Mouse (Mus musculus) CH12.LX (cell line): ENCODE data around the gene Fosl2. TPM values are rescaled to one million over a fixed set of nuclear protein-coding genes. Genes with fewer than 3 reads are reported as not detected.

Source experiments
- DNase-seq: peaks from one replicate; pipeline ENCODE4 v3.0.0-alpha.2; 2013; ENCODE audit errors: extremely low read depth
- H3K27ac ChIP-seq: 2 replicates; pipeline ENCODE4 v1.5.1; 2012; ENCODE audit warnings: low read depth, mild to moderate bottlenecking, control low read depth, moderate library complexity; ENCODE audit not compliant: insufficient read depth
- H3K27me3 ChIP-seq: replicated peaks from 2 replicates; pipeline ENCODE3; 2012; ENCODE audit warnings: inconsistent platforms
- H3K36me3 ChIP-seq, 2 experiments: replicated peaks in 1 of 2; 2 replicates each; pipeline versions ENCODE3 to v1.6.1; 2012; ENCODE audit warnings: inconsistent platforms in 1 of 2, low read length in 1 of 2, mild to moderate bottlenecking in 1 of 2, mixed read lengths in 1 of 2, moderate library complexity in 1 of 2; ENCODE audit not compliant: control insufficient read depth in 1 of 2, insufficient read depth in 1 of 2
- H3K4me1 ChIP-seq, 2 experiments: 2 replicates each; pipeline ENCODE4 v1.6.1; 2012; ENCODE audit warnings: inconsistent platforms in 1 of 2, moderate library complexity in 1 of 2; ENCODE audit not compliant: insufficient read depth in 2 of 2, control insufficient read depth in 1 of 2
- H3K4me2 ChIP-seq: 2 replicates; pipeline ENCODE4 v1.6.1; 2012; ENCODE audit warnings: low read depth, mild to moderate bottlenecking, control low read depth; ENCODE audit not compliant: poor library complexity, insufficient read depth, severe bottlenecking
- H3K4me3 ChIP-seq, 3 experiments: fragments of 150-350 bp in 1 of 3; sonication (generic) in 1 of 3; replicated peaks in 1 of 3; 2 replicates each; pipeline versions ENCODE3 to v1.5.1; 2011 to 2012; ENCODE audit warnings: low read depth in 2 of 3, low read length in 2 of 3, mild to moderate bottlenecking in 2 of 3, moderate library complexity in 2 of 3, control low read depth in 1 of 3, improper control_type of control experiment in 1 of 3, inconsistent platforms in 1 of 3, mixed read lengths in 1 of 3; ENCODE audit not compliant: poor library complexity in 1 of 3
- H3K79me2 ChIP-seq: replicated peaks from 2 replicates; pipeline ENCODE4 v1.6.1; 2012; ENCODE audit warnings: mild to moderate bottlenecking, moderate library complexity; ENCODE audit not compliant: control insufficient read depth, poor library complexity, insufficient read depth, severe bottlenecking; ENCODE audit errors: extremely low read depth
- H3K9ac ChIP-seq: 2 replicates; pipeline ENCODE4 v1.6.1; 2012; ENCODE audit warnings: low read depth, mild to moderate bottlenecking, control low read depth, moderate library complexity; ENCODE audit not compliant: insufficient read depth
- H3K9me3 ChIP-seq: replicated peaks from 2 replicates; pipeline ENCODE3; 2012; ENCODE audit warnings: low read length, inconsistent platforms, mixed read lengths
- BHLHE40 ChIP-seq: IDR thresholded peaks from 2 replicates; pipeline ENCODE4 v1.6.1; 2011; ENCODE audit warnings: mild to moderate bottlenecking, low read depth, low read length, improper control_type of control experiment
- CHD2 ChIP-seq: IDR thresholded peaks from 2 replicates; pipeline ENCODE4 v1.6.1; 2011; ENCODE audit warnings: low read length, improper control_type of control experiment
- E2F4 ChIP-seq: IDR thresholded peaks from 2 replicates; pipeline ENCODE4 v1.6.1; 2011; ENCODE audit warnings: low read depth, low read length, improper control_type of control experiment; ENCODE audit not compliant: insufficient replicate concordance
- MEF2A ChIP-seq: IDR thresholded peaks from 2 replicates; pipeline ENCODE4 v1.6.1; 2014; ENCODE audit warnings: low read depth, mild to moderate bottlenecking, inconsistent platforms, low read length, improper control_type of control experiment, borderline replicate concordance
- MYC ChIP-seq: IDR thresholded peaks from 2 replicates; pipeline ENCODE4 v1.6.1; 2011; ENCODE audit warnings: low read depth, mild to moderate bottlenecking, improper control_type of control experiment, low read length
- NELFE ChIP-seq: IDR thresholded peaks from 2 replicates; pipeline ENCODE4 v1.6.1; 2011; ENCODE audit warnings: low read depth, low read length, improper control_type of control experiment
- NRF1 ChIP-seq: IDR thresholded peaks from 2 replicates; pipeline ENCODE4 v1.6.1; 2014; ENCODE audit warnings: low read depth, mild to moderate bottlenecking, inconsistent platforms, low read length, improper control_type of control experiment, moderate library complexity
- PAX5 ChIP-seq: IDR thresholded peaks from 2 replicates; pipeline ENCODE4 v1.6.1; 2012; ENCODE audit warnings: low read length, inconsistent platforms, mixed read lengths
- POLR2A ChIP-seq: IDR thresholded peaks from 2 replicates; pipeline ENCODE4 v1.6.1; 2011; ENCODE audit warnings: low read depth, mild to moderate bottlenecking, improper control_type of control experiment, low read length
- POLR2AphosphoS2 ChIP-seq: IDR thresholded peaks from 2 replicates; pipeline ENCODE4 v1.6.1; 2011; ENCODE audit warnings: low read depth, low read length, improper control_type of control experiment
- SMC3 ChIP-seq: IDR thresholded peaks from 2 replicates; pipeline ENCODE4 v1.6.1; 2011; ENCODE audit warnings: low read depth, low read length, improper control_type of control experiment
- TCF12 ChIP-seq: IDR thresholded peaks from 2 replicates; pipeline ENCODE4 v1.6.1; 2014; ENCODE audit warnings: low read depth, mild to moderate bottlenecking, inconsistent platforms, low read length, improper control_type of control experiment
- USF1 ChIP-seq: IDR thresholded peaks from 2 replicates; pipeline ENCODE4 v1.6.1; 2014; ENCODE audit warnings: low read depth, mild to moderate bottlenecking, inconsistent platforms, low read length, improper control_type of control experiment
- USF2 ChIP-seq: conservative IDR thresholded peaks from 2 replicates; pipeline ENCODE4 v1.6.1; 2011; ENCODE audit warnings: low read depth, low read length, improper control_type of control experiment
- ZMIZ1 ChIP-seq: IDR thresholded peaks from 2 replicates; pipeline ENCODE4 v1.6.1; 2012; ENCODE audit warnings: low read depth, mild to moderate bottlenecking, inconsistent platforms, low read length, improper control_type of control experiment
- ZNF384 ChIP-seq: IDR thresholded peaks from 2 replicates; pipeline ENCODE4 v1.6.1; 2012; ENCODE audit warnings: low read depth, low read length, improper control_type of control experiment, inconsistent platforms
- dilution Hi-C: fragments of 300-500 bp; cut with MboI; formaldehyde crosslinking; loops from 2 replicates; pipeline ENCODE4 v1.14.3; 2020; ENCODE audit warnings: low sequenced_read_pairs; ENCODE audit not compliant: extremely low pct_unique_long_range_greater_than_20kb, extremely low pct_ligation_motif_present
- in situ Hi-C: fragments of 300-500 bp; cut with MboI; formaldehyde crosslinking; loops from 3 replicates; pipeline ENCODE4 v1.14.3; 2019; ENCODE audit warnings: low sequenced_read_pairs, low pct_ligation_motif_present, low pct_unique_long_range_greater_than_20kb, mixed read lengths
- polyA plus RNA-seq: library from polyadenylated mRNA; unstranded; fragments of >175 nt; gene quantifications from 2 replicates; pipeline ENCODE4 v1.2.1, GENCODE M21; 2012; ENCODE audit warnings: low read depth; ENCODE audit not compliant: insufficient read length
- total RNA-seq, 2 experiments: library from RNA; depleted of rRNA; stranded (reverse); fragments of 300-350 nt in 1 of 2; fragments of >200 nt in 1 of 2; gene quantifications; 2 replicates each; pipeline ENCODE4 v1.2.3; 2012 to 2014

Fosl2 gene
- total and polyA plus RNA-seq, 3 experiments: 0.23 to 0.91 (median 0.59) TPM

DNA sequence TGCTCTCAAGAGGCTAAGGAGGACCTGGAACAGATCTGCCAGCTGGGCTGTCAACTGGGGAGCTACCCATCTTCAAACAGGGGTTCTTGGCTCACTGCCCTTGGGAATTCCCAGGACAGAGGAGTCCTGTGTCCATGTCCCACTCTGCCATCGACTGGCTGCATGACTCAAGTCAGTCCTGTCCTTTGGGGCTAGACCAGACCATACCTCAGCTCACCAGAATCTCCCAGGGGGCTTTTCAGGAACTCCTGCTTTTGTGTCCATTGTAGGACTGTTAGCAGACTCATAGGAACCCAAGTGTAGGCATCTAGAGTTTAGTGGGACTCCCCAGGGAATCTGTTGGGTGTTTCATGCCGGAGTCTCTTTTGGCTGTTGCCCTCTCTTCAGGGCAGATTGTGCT lies 49.6 kb upstream of the Fosl2 start:
- no peaks in the 10 kb centered on the region for H3K79me2 ChIP-seq
- H3K36me3 ChIP-seq: peaks cover 0 to 12% of the 10 kb centered on the region in 2 experiments
- H3K4me2 ChIP-seq: no peak overlapping the region
- TF ChIP-seq USF2: no peak
- TF ChIP-seq MEF2A: no peak
- TF ChIP-seq SMC3: no peak
- no peak for TF ChIP-seq MYC
- TF ChIP-seq NELFE: no peak
- no peak for TF ChIP-seq USF1
- TF ChIP-seq BHLHE40: no peak
- no peak for TF ChIP-seq POLR2A
- H3K27ac ChIP-seq: no peak overlapping the region
- no peaks in the 10 kb centered on the region for H3K9me3 ChIP-seq
- peak; percentile 28 for DNase-seq
- peaks cover 12 to 31% of the 10 kb centered on the region in 2 experiments for H3K4me1 ChIP-seq
- no peak overlapping the region for H3K9ac ChIP-seq
- in situ Hi-C loops: no loop called here
- no peaks in the 10 kb centered on the region for H3K27me3 ChIP-seq
- dilution Hi-C loops: no loop called here
- H3K4me3 ChIP-seq: no peak overlapping the region

DNA sequence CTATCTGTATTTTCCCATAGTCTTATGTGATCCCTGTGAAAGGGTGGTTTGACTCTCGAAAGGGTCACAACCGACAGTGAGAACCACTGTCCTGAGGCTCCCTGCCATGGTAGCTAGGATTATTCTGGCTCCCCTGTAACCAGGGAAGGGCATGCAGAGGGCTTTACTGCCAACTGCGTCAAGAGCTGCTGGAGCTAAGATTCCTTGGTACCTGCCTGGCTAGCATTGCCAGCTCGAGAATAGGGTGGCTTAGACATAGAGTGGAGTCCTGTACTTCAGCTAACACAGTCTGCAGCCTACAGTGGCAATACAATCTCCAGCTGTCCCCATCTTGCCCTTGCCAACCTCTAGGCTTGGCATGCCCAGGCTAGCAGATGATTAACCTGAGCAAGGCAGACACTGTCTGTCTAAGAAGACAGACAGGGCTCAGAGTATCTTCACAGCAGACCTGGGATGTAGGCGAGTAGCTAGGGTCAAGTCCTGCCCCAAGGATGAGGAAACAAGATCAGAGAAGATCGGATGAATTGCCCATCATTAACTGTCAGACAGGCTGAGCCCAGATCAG lies 49.0 kb upstream of the Fosl2 start:
- Histone ChIP-seq H3K36me3 (peaks cover 0 to 12% of the 10 kb centered on the region in 2 experiments), H3K4me3 (no peak overlapping the region), H3K4me1 (peaks cover 12 to 31% of the 10 kb centered on the region in 2 experiments), H3K4me2 (no peak overlapping the region), H3K27me3 (no peaks in the 10 kb centered on the region), H3K27ac (no peak overlapping the region), H3K9me3 (no peaks in the 10 kb centered on the region), H3K9ac (no peak overlapping the region), H3K79me2 (no peaks in the 10 kb centered on the region)
- dilution Hi-C loops: no loop called here
- no peak for TF ChIP-seq NRF1
- TF ChIP-seq TCF12: no peak
- TF ChIP-seq ZNF384: no peak
- no peak for TF ChIP-seq NELFE
- TF ChIP-seq CHD2: no peak
- no peak for TF ChIP-seq E2F4
- TF ChIP-seq SMC3: no peak
- TF ChIP-seq PAX5: no peak
- no peak for TF ChIP-seq POLR2AphosphoS2
- TF ChIP-seq ZMIZ1: no peak
- in situ Hi-C loops: no loop called here
- no peak for DNase-seq
